ENCODE assay signal across 24 mouse cellular contexts in genomic region chr11:98720756-98721155, GRCm38 (mm10). TPM values are rescaled to one million over a fixed set of nuclear protein-coding genes. Genes with fewer than 3 reads are reported as not detected.
A peak's percentile ranks its signal among the peaks of the same experiment; 100 is the strongest.
DNase-seq lines count a peak whose midpoint lies in the region; ATAC-seq and TF ChIP-seq lines count a peak whose summit lies in the region.
"Had no signal": no experiment of that assay in that cellular context is flagged by ENCODE, and none has a peak within 500 bp of the region (broad histone marks: within the 10 kb centered on the region; RNA-seq: fewer than 3 reads in every experiment).

No protein-coding gene starts in this region.

- TF ChIP-seq CTCF in gastrocnemius, adult 2 months (IDR thresholded peaks at IDR 0.05): no peak
- TF ChIP-seq CTCF in lung, embryonic 14.5 days (IDR thresholded peaks at IDR 0.05; ENCODE audit: low read depth): no peak

- H3K4me2 ChIP-seq in heart, embryonic 16.5 days (ENCODE audit: low read depth, low read length): no peak overlapping the region
- H3K4me2 ChIP-seq in lung, embryonic 14.5 days: no peak overlapping the region
- H3K4me2 ChIP-seq: embryonic facial prominence, embryonic 13.5 days; forebrain, embryonic 12.5 days; hindbrain, embryonic 12.5 days had no signal

- H3K9ac ChIP-seq in heart, embryonic 16.5 days (ENCODE audit: low read length): no peak overlapping the region
- no peak overlapping the region for H3K9ac ChIP-seq in lung, embryonic 14.5 days
- H3K9ac ChIP-seq: embryonic facial prominence, embryonic 13.5 days; forebrain, embryonic 12.5 days; hindbrain, embryonic 12.5 days had no signal

- no peaks in the 10 kb centered on the region for H3K27me3 ChIP-seq in heart, embryonic 16.5 days (ENCODE audit: control insufficient read depth, insufficient read depth, low read length)
- no peaks in the 10 kb centered on the region for H3K27me3 ChIP-seq in lung, embryonic 14.5 days (ENCODE audit: insufficient read depth, low read length)
- H3K27me3 ChIP-seq: embryonic facial prominence, embryonic 13.5 days; forebrain, embryonic 12.5 days; hindbrain, embryonic 12.5 days had no signal

- no peak for ATAC-seq in heart, embryonic 16.5 days (replicated peaks; ENCODE audit: extremely low read depth, insufficient read depth, low FRiP score)
- ATAC-seq in lung, embryonic 14.5 days (ENCODE audit: insufficient read depth): no peak
- ATAC-seq: CD4-positive, CD25-positive, alpha-beta regulatory T cell, adult 4 months; forebrain, embryonic 16.5 days; inflammation-experienced regulatory T-cells, adult 6 months; intestine, postnatal 0 days had no signal

- H3K4me1 ChIP-seq in heart, embryonic 16.5 days (ENCODE audit: control insufficient read depth, insufficient read depth, low read length): peaks cover 24% of the 10 kb centered on the region
- peaks cover 25% of the 10 kb centered on the region for H3K4me1 ChIP-seq in lung, embryonic 14.5 days (ENCODE audit: insufficient read depth)

- H3K4me3 ChIP-seq in gastrocnemius, adult 2 months: no peak overlapping the region
- no peak overlapping the region for H3K4me3 ChIP-seq in heart, embryonic 16.5 days (ENCODE audit: low read length)
- H3K4me3 ChIP-seq in lung, embryonic 14.5 days (ENCODE audit: low read depth, low read length): no peak overlapping the region
- H3K4me3 ChIP-seq: embryonic facial prominence, embryonic 13.5 days; forebrain, embryonic 12.5 days; hindbrain, embryonic 12.5 days had no signal

- DNase-seq in gastrocnemius, adult 2 months: peak; percentile 15
- DNase-seq in gastrocnemius, adult 8-10 months (ENCODE audit: low spot score in 2 of 2): no peak
- no peak for DNase-seq in heart, adult 18-20 months
- DNase-seq in lung, embryonic 14.5 days: no peak
- no peak for DNase-seq in lung, postnatal 10 days
- DNase-seq in right cerebral cortex, postnatal 4 days: no peak
- DNase-seq: B cell, adult 2 months had no signal

- intact Hi-C loops in gastrocnemius, adult 2 months (cut with DNase I): loop anchor here (1.0 kb wide), 1 partner anchor 53 kb away; no protein-coding TSS in a partner anchor

- H3K36me3 ChIP-seq in heart, embryonic 16.5 days (ENCODE audit: control insufficient read depth, insufficient read depth): peaks cover 17% of the 10 kb centered on the region
- H3K36me3 ChIP-seq in lung, embryonic 14.5 days (ENCODE audit: insufficient read depth): peaks cover 39% of the 10 kb centered on the region

- WGBS in heart, embryonic 16.5 days: 67% methylated on average over 2 of the region's 2 CpGs
- 43% methylated on average over 2 of the region's 2 CpGs for WGBS in lung, embryonic 14.5 days

- peak overlapping the region; percentile 95 for H3K27ac ChIP-seq in gastrocnemius, adult 2 months
- H3K27ac ChIP-seq in heart, embryonic 16.5 days (ENCODE audit: low read length): peak overlapping the region; percentile 94
- H3K27ac ChIP-seq in lung, embryonic 14.5 days (ENCODE audit: low read depth): peak overlapping the region; percentile 82; the same call in 1 of the 2 replicates
- H3K27ac ChIP-seq: forebrain, embryonic 12.5 days; hindbrain, embryonic 12.5 days had no signal

- H3K9me3 ChIP-seq in heart, embryonic 16.5 days (replicated peaks; ENCODE audit: control insufficient read depth, low read length): no peaks in the 10 kb centered on the region
- no peaks in the 10 kb centered on the region for H3K9me3 ChIP-seq in lung, embryonic 14.5 days (ENCODE audit: low read depth, low read length)
- H3K9me3 ChIP-seq: embryonic facial prominence, embryonic 13.5 days; forebrain, embryonic 12.5 days; G1E; hindbrain, embryonic 12.5 days had no signal

RNA-seq across cellular contexts. Expression of gene Med24, which starts 8.5 kb away (rescaled TPM):
- 10 to 100 TPM; 52.0 to 58.4 TPM for total RNA-seq in gastrocnemius, adult 2 months (2021)
- 10 to 100 TPM; 42.2 to 48.4 (median 47.9) TPM for total RNA-seq in gastrocnemius, adult 8-10 months (2022)
- 36.8 and 40.3 TPM in 2 replicates for polyA plus RNA-seq in heart, embryonic 16.5 days (2015; fragmentation: Nextera tagmentation; extraction: Ambion mirVana)
- 10 to 100 TPM; 42.0 to 44.2 TPM for total RNA-seq in heart, adult 18-20 months (2021)
- polyA plus RNA-seq in lung, embryonic 14.5 days (2014; fragmentation: Nextera tagmentation; extraction: Ambion mirVana): 53.0 and 53.5 TPM in 2 replicates

RNA-seq across cellular contexts. Expression of gene Thra, which starts 19.7 kb away (rescaled TPM):
- 10 to 100 TPM; 78.8 to 96.8 TPM for total RNA-seq in gastrocnemius, adult 2 months (2021)
- total RNA-seq in gastrocnemius, adult 8-10 months (2022): 10 to 100 TPM; 67.5 to 81.5 (median 76.2) TPM
- 37.5 and 40.2 TPM in 2 replicates for polyA plus RNA-seq in heart, embryonic 16.5 days (2015; fragmentation: Nextera tagmentation; extraction: Ambion mirVana)
- total RNA-seq in heart, adult 18-20 months (2021): 100 to 1,000 TPM in 1 of 2 experiments, 10 to 100 TPM in 1; 99.7 to 103 TPM
- 46.8 and 47.1 TPM in 2 replicates for polyA plus RNA-seq in lung, embryonic 14.5 days (2014; fragmentation: Nextera tagmentation; extraction: Ambion mirVana)

RNA-seq across cellular contexts. Expression of gene Csf3, which starts 19.7 kb away (rescaled TPM):
- total RNA-seq in gastrocnemius, adult 2 months (2021): not detected
- total RNA-seq in gastrocnemius, adult 8-10 months (2022): not detected
- polyA plus RNA-seq in heart, embryonic 16.5 days (2015; fragmentation: Nextera tagmentation; extraction: Ambion mirVana): not detected in 2 replicates
- not detected for total RNA-seq in heart, adult 18-20 months (2021)
- polyA plus RNA-seq in lung, embryonic 14.5 days (2014; fragmentation: Nextera tagmentation; extraction: Ambion mirVana): not detected in 2 replicates
- total RNA-seq: adrenal gland, adult 18-20 months; adrenal gland, postnatal 14 days; gastrocnemius, postnatal 25 days; granulocyte monocyte progenitor cell, adult 5-6 weeks; heart, postnatal 4 days had no signal
- polyA plus RNA-seq: CD4-positive, CD25-positive, alpha-beta regulatory T cell, adult 4 months; embryonic facial prominence, embryonic 13.5 days; forebrain, embryonic 12.5 days; forebrain, embryonic 16.5 days; frontal cortex, adult 2 months; G1E; heart, embryonic 14.5 days; hindbrain, embryonic 12.5 days; hindbrain, embryonic 16.5 days; inflammation-experienced regulatory T-cells, adult 6 months had no signal

RNA-seq across cellular contexts. Expression of gene Psmd3, which starts 38.4 kb away (rescaled TPM):
- total RNA-seq in gastrocnemius, adult 2 months (2021): 100 to 1,000 TPM; 101 to 106 TPM
- 100 to 1,000 TPM; 104 to 107 (median 104) TPM for total RNA-seq in gastrocnemius, adult 8-10 months (2022)
- polyA plus RNA-seq in heart, embryonic 16.5 days (2015; fragmentation: Nextera tagmentation; extraction: Ambion mirVana): 166 and 169 TPM in 2 replicates
- total RNA-seq in heart, adult 18-20 months (2021): 100 to 1,000 TPM in 1 of 2 experiments, 10 to 100 TPM in 1; 99.2 to 107 TPM
- polyA plus RNA-seq in lung, embryonic 14.5 days (2014; fragmentation: Nextera tagmentation; extraction: Ambion mirVana): 152 and 169 TPM in 2 replicates

RNA-seq across cellular contexts. Expression of gene Nr1d1, which starts 54.4 kb away (rescaled TPM):
- 100 to 1,000 TPM in 1 of 2 experiments, 10 to 100 TPM in 1; 56.3 to 152 TPM for total RNA-seq in gastrocnemius, adult 2 months (2021)
- total RNA-seq in gastrocnemius, adult 8-10 months (2022): 100 to 1,000 TPM in 2 of 4 experiments, 10 to 100 TPM in 2; 83.4 to 175 (median 99.4) TPM
- 7.0 and 8.2 TPM in 2 replicates for polyA plus RNA-seq in heart, embryonic 16.5 days (2015; fragmentation: Nextera tagmentation; extraction: Ambion mirVana)
- 10 to 100 TPM; 54.2 to 67.6 TPM for total RNA-seq in heart, adult 18-20 months (2021)
- polyA plus RNA-seq in lung, embryonic 14.5 days (2014; fragmentation: Nextera tagmentation; extraction: Ambion mirVana): 1.4 and 1.7 TPM in 2 replicates
